Mouse (Mus musculus) frontal cortex, postnatal 36 days (tissue): ENCODE measurements around the gene Igtp.
A peak's percentile ranks its signal among the peaks of the same experiment; 100 is the strongest.
"Not testable (repeated sequence)": the region's sequence is repeated elsewhere in the genome, so short reads cannot be mapped to it uniquely, and the experiment has no call there.

Experiments
- DNase-seq, 2 experiments: peaks; one replicate each; pipeline ENCODE4 v3.0.0; 2022; ENCODE audit warnings: low spot score in 2 of 2

Igtp gene

GRCm38 (mm10) chr11:58213673-58214342 is 14.5 kb downstream of the Igtp start:
- DNase-seq: no peak

- peak; percentile 29 to 30 for DNase-seq
Measured at GRCm38 (mm10) chr11:58214391-58215048, 15.2 kb downstream of the Igtp start.

- DNase-seq: not testable (repeated sequence)
Measured at GRCm38 (mm10) chr11:58215049-58215430, 15.7 kb downstream of the Igtp start.

GRCm38 (mm10) chr11:58215814-58216213 is 16.5 kb downstream of the Igtp start:
- no peak for DNase-seq

GRCm38 (mm10) chr11:58216823-58217222 is 17.5 kb downstream of the Igtp start:
- DNase-seq: no peak

GRCm38 (mm10) chr11:58223751-58224150 is 24.4 kb downstream of the Igtp start:
- DNase-seq: no peak

- DNase-seq: peak; percentile 6 to 9
Measured at GRCm38 (mm10) chr11:58224313-58224712, 25.0 kb downstream of the Igtp start.

- not testable (repeated sequence) for DNase-seq
Measured at GRCm38 (mm10) chr11:58224872-58225271, 25.5 kb downstream of the Igtp start.

- peak; percentile 54 to 74 for DNase-seq
Measured at GRCm38 (mm10) chr11:58225655-58226054, 26.3 kb downstream of the Igtp start.

- DNase-seq: no peak
Measured at GRCm38 (mm10) chr11:58226425-58226824, 27.1 kb downstream of the Igtp start.

- DNase-seq: not testable (repeated sequence)
Measured at GRCm38 (mm10) chr11:58228021-58228420, 28.7 kb downstream of the Igtp start.

- DNase-seq: no peak
Measured at GRCm38 (mm10) chr11:58230396-58230910, 31.1 kb downstream of the Igtp start.

- DNase-seq: no peak
Measured at GRCm38 (mm10) chr11:58231156-58231555, 31.8 kb downstream of the Igtp start.

- DNase-seq: not testable (repeated sequence)
Measured at GRCm38 (mm10) chr11:58234551-58234950, 35.2 kb downstream of the Igtp start.

- peak in 1 of 2 experiments; percentile 7 for DNase-seq
Measured at GRCm38 (mm10) chr11:58235152-58235551, 35.8 kb downstream of the Igtp start.

GRCm38 (mm10) chr11:58238840-58239791 is 39.8 kb downstream of the Igtp start:
- DNase-seq: no peak

- DNase-seq: no peak
Measured at GRCm38 (mm10) chr11:58247294-58247693, 47.9 kb downstream of the Igtp start.

- DNase-seq: no peak
Measured at GRCm38 (mm10) chr11:58249203-58249981, 50.0 kb downstream of the Igtp start.

- no peak for DNase-seq
Measured at GRCm38 (mm10) chr11:58250550-58250949, 51.2 kb downstream of the Igtp start.

GRCm38 (mm10) chr11:58254411-58254810 is 55.1 kb downstream of the Igtp start:
- peak; percentile 9 to 31 for DNase-seq
